Mouse (Mus musculus): ENCODE results near the gene Tsen54. TPM values are rescaled to one million over a fixed set of nuclear protein-coding genes. Genes with fewer than 3 reads are reported as not detected.

The Tsen54 gene
- total RNA-seq, 4 experiments from 2014 or later: 6.9 to 8.8 (median 7.5) TPM

GRCm38 (mm10) chr11:115859143-115859945 is 44.8 kb downstream of the Tsen54 start:
- peak; percentile 69 for DNase-seq (ENCODE audit: low spot score)

- no peak for DNase-seq (ENCODE audit: low spot score)
Measured at GRCm38 (mm10) chr11:115863895-115864294, 49.4 kb downstream of the Tsen54 start.

GRCm38 (mm10) chr11:115869393-115869792 is 54.9 kb downstream of the Tsen54 start:
- DNase-seq (ENCODE audit: low spot score): no peak

GRCm38 (mm10) chr11:115872437-115872836 is 57.9 kb downstream of the Tsen54 start:
- no peak for DNase-seq (ENCODE audit: low spot score)

Small RNA genes lying within 50 kb of the gene (microRNA-seq; reads per million reads assigned to microRNA genes)
- gene Mir5621: 0.84 reads per million

Other genes with a start within 250 kb of the Tsen54 start
- gene Mrps7, start 210.8 kb upstream of the Tsen54 start, total RNA-seq (2022): 100 to 1,000 TPM in 1 of 4 experiments, 10 to 100 TPM in 3; 80.5 to 101 (median 85.0) TPM
- gene Gga3, start 210.7 kb upstream of the Tsen54 start, total RNA-seq (2022): 10 to 100 TPM; 13.0 to 19.0 (median 15.8) TPM
- gene Mif4gd, start 201.8 kb upstream of the Tsen54 start, total RNA-seq (2022): 10 to 100 TPM; 40.8 to 52.0 (median 45.0) TPM
- gene Slc25a19, start 186.4 kb upstream of the Tsen54 start, total RNA-seq (2022): 10 to 100 TPM; 31.4 to 40.9 (median 34.9) TPM
- gene Grb2, start 106.1 kb upstream of the Tsen54 start, total RNA-seq (2022): 100 to 1,000 TPM in 3 of 4 experiments, 10 to 100 TPM in 1; 93.7 to 126 (median 111) TPM
- gene Tmem94, start 49.3 kb upstream of the Tsen54 start, total RNA-seq (2022): 100 to 1,000 TPM in 2 of 4 experiments, 10 to 100 TPM in 2; 96.2 to 103 (median 100) TPM
- gene Caskin2, start 1.1 kb upstream of the Tsen54 start, total RNA-seq (2022): 10 to 100 TPM; 40.3 to 48.2 (median 44.7) TPM
- 10 to 100 TPM; 15.7 to 31.8 (median 20.3) TPM for gene Llgl2, start 9.3 kb downstream of the Tsen54 start, total RNA-seq (2022)
- under 1 TPM in 1 of 4 experiments, not detected in 3; 0.06 TPM for gene Myo15b, start 43.7 kb downstream of the Tsen54 start, total RNA-seq (2022)
- gene Smim5, start 85.2 kb downstream of the Tsen54 start, total RNA-seq (2022): 10 to 100 TPM; 11.0 to 28.2 (median 14.6) TPM
- not detected for gene Smim6, start 97.3 kb downstream of the Tsen54 start, total RNA-seq (2022)
- 10 to 100 TPM; 14.7 to 21.3 (median 16.2) TPM for gene Sap30bp, start 118.6 kb downstream of the Tsen54 start, total RNA-seq (2022)
- gene Recql5, start 118.8 kb downstream of the Tsen54 start, total RNA-seq (2022): 10 to 100 TPM in 1 of 4 experiments, 1 to 10 TPM in 3; 6.8 to 14.7 (median 8.2) TPM
- gene Itgb4, start 160.0 kb downstream of the Tsen54 start, total RNA-seq (2022): 1 to 10 TPM; 2.3 to 3.1 (median 3.0) TPM
- 10 to 100 TPM; 12.5 to 16.0 (median 15.0) TPM for gene Galk1, start 198.0 kb downstream of the Tsen54 start, total RNA-seq (2022)
- gene H3f3b, start 213.2 kb downstream of the Tsen54 start, total RNA-seq (2022): 100 to 1,000 TPM in 3 of 4 experiments, 10 to 100 TPM in 1; 92.7 to 141 (median 123) TPM
- gene Unk, start 215.6 kb downstream of the Tsen54 start, total RNA-seq (2022): 1 to 10 TPM; 7.2 to 9.4 (median 7.8) TPM

All from heart, adult 8-10 months (tissue).